22 mouse cellular contexts compared by ENCODE assay signal in genomic region chr11:72393243-72393642, GRCm38 (mm10). TPM values are rescaled to one million over a fixed set of nuclear protein-coding genes. Genes with fewer than 3 reads are reported as not detected.
DNase-seq lines count a peak whose midpoint lies in the region; ATAC-seq lines count a peak whose summit lies in the region.
"Had no signal": no experiment of that assay in that cellular context is flagged by ENCODE, and none has a peak within 500 bp of the region (broad histone marks: within the 10 kb centered on the region; RNA-seq: fewer than 3 reads in every experiment).

No protein-coding gene starts in this region.

- ATAC-seq in embryonic facial prominence, embryonic 13.5 days (ENCODE audit: insufficient number of reproducible peaks, insufficient read depth, low FRiP score, low TSS enrichment, low read depth): no peak
- ATAC-seq in kidney, embryonic 15.5 days (replicated peaks; ENCODE audit: low FRiP score): no peak
- no peak for ATAC-seq in midbrain, embryonic 11.5 days (ENCODE audit: low FRiP score)
- no peak for ATAC-seq in midbrain, embryonic 14.5 days (ENCODE audit: low FRiP score, low TSS enrichment)
- ATAC-seq: inflammation-experienced regulatory T-cells, adult 6 months; liver, postnatal 0 days; midbrain, embryonic 13.5 days had no signal

- WGBS in embryonic facial prominence, embryonic 13.5 days: 67% methylated on average over 3 of the region's 3 CpGs
- WGBS in embryonic facial prominence, embryonic 10.5 days: 91% methylated on average over 3 of the region's 3 CpGs
- WGBS in kidney, embryonic 15.5 days: 72% methylated on average over 3 of the region's 3 CpGs
- WGBS in midbrain, embryonic 11.5 days: 97% methylated on average over 3 of the region's 3 CpGs
- 91% methylated on average over 3 of the region's 3 CpGs for WGBS in midbrain, embryonic 14.5 days

- H3K36me3 ChIP-seq in embryonic facial prominence, embryonic 13.5 days: no peaks in the 10 kb centered on the region
- H3K36me3 ChIP-seq in embryonic facial prominence, embryonic 10.5 days (replicated peaks): no peaks in the 10 kb centered on the region
- peaks cover 57% of the 10 kb centered on the region for H3K36me3 ChIP-seq in kidney, embryonic 15.5 days
- H3K36me3 ChIP-seq in midbrain, embryonic 11.5 days (ENCODE audit: control insufficient read depth, insufficient read depth, low read length): no peaks in the 10 kb centered on the region
- H3K36me3 ChIP-seq in midbrain, embryonic 14.5 days (ENCODE audit: control insufficient read depth, insufficient read depth, low read length): no peaks in the 10 kb centered on the region
- H3K36me3 ChIP-seq: forebrain, embryonic 12.5 days; limb, embryonic 10.5 days; midbrain, embryonic 13.5 days had no signal

- H3K9ac ChIP-seq in embryonic facial prominence, embryonic 13.5 days: no peak overlapping the region
- no peak overlapping the region for H3K9ac ChIP-seq in kidney, embryonic 15.5 days
- H3K9ac ChIP-seq in midbrain, embryonic 11.5 days (ENCODE audit: low read length): no peak overlapping the region
- no peak overlapping the region for H3K9ac ChIP-seq in midbrain, embryonic 14.5 days (replicated peaks; ENCODE audit: low read length)
- H3K9ac ChIP-seq: forebrain, embryonic 12.5 days; hindbrain, embryonic 14.5 days; liver, postnatal 0 days; midbrain, embryonic 13.5 days had no signal

- H3K27ac ChIP-seq in embryonic facial prominence, embryonic 13.5 days: 0 out of 2 replicates have a peak overlapping the region, but pooled peaks have one; percentile 4
- no peak overlapping the region for H3K27ac ChIP-seq in embryonic facial prominence, embryonic 10.5 days (replicated peaks)
- peak overlapping the region; percentile 58; the same call in 1 of the 2 replicates for H3K27ac ChIP-seq in kidney, embryonic 15.5 days
- no peak overlapping the region for H3K27ac ChIP-seq in midbrain, embryonic 11.5 days (ENCODE audit: low read depth, low read length)
- no peak overlapping the region for H3K27ac ChIP-seq in midbrain, embryonic 14.5 days (replicated peaks; ENCODE audit: low read depth, low read length)
- H3K27ac ChIP-seq: forebrain, embryonic 12.5 days; hindbrain, embryonic 14.5 days; layer of hippocampus, adult 2 months; limb, embryonic 10.5 days; midbrain, embryonic 13.5 days had no signal

- no peak for DNase-seq in embryonic facial prominence, embryonic 10.5 days (ENCODE audit: low spot score)
- DNase-seq in kidney, postnatal 36 days: no peak
- DNase-seq in midbrain, embryonic 11.5 days (ENCODE audit: low spot score, missing footprints): peak; percentile 33
- DNase-seq in midbrain, embryonic 14.5 days: no peak
- DNase-seq in frontal cortex, postnatal 36 days (ENCODE audit: low spot score in 2 of 2): no peak
- DNase-seq: cerebellum, adult 8-10 months; cerebellum, postnatal 36 days; kidney, adult 18-20 months; liver; liver, postnatal 0 days; thymus, postnatal 36 days had no signal

- no peaks in the 10 kb centered on the region for H3K9me3 ChIP-seq in embryonic facial prominence, embryonic 13.5 days
- no peaks in the 10 kb centered on the region for H3K9me3 ChIP-seq in embryonic facial prominence, embryonic 10.5 days
- H3K9me3 ChIP-seq in kidney, embryonic 15.5 days (replicated peaks): no peaks in the 10 kb centered on the region
- H3K9me3 ChIP-seq in midbrain, embryonic 11.5 days (ENCODE audit: control insufficient read depth, low read length): no peaks in the 10 kb centered on the region
- no peaks in the 10 kb centered on the region for H3K9me3 ChIP-seq in midbrain, embryonic 14.5 days (ENCODE audit: control insufficient read depth, low read length)
- H3K9me3 ChIP-seq: forebrain, embryonic 12.5 days; limb, embryonic 10.5 days; midbrain, embryonic 13.5 days had no signal

- H3K4me2 ChIP-seq in embryonic facial prominence, embryonic 13.5 days: no peak overlapping the region
- no peak overlapping the region for H3K4me2 ChIP-seq in kidney, embryonic 15.5 days
- H3K4me2 ChIP-seq in midbrain, embryonic 11.5 days: no peak overlapping the region
- H3K4me2 ChIP-seq in midbrain, embryonic 14.5 days (ENCODE audit: low read length): no peak overlapping the region
- H3K4me2 ChIP-seq: forebrain, embryonic 12.5 days; heart, embryonic 11.5 days; hindbrain, embryonic 14.5 days; midbrain, embryonic 13.5 days had no signal

- no peak overlapping the region for H3K4me3 ChIP-seq in embryonic facial prominence, embryonic 13.5 days
- H3K4me3 ChIP-seq in embryonic facial prominence, embryonic 10.5 days: no peak overlapping the region
- no peak overlapping the region for H3K4me3 ChIP-seq in kidney, embryonic 15.5 days (replicated peaks)
- no peak overlapping the region for H3K4me3 ChIP-seq in midbrain, embryonic 11.5 days (ENCODE audit: low read depth, low read length)
- no peak overlapping the region for H3K4me3 ChIP-seq in midbrain, embryonic 14.5 days (replicated peaks; ENCODE audit: low read depth, low read length)
- H3K4me3 ChIP-seq: forebrain, embryonic 12.5 days; layer of hippocampus, adult 2 months; limb, embryonic 10.5 days; midbrain, embryonic 13.5 days had no signal

- no peaks in the 10 kb centered on the region for H3K27me3 ChIP-seq in embryonic facial prominence, embryonic 13.5 days
- no peaks in the 10 kb centered on the region for H3K27me3 ChIP-seq in embryonic facial prominence, embryonic 10.5 days (replicated peaks; ENCODE audit: low read depth, poor library complexity, severe bottlenecking)
- no peaks in the 10 kb centered on the region for H3K27me3 ChIP-seq in kidney, embryonic 15.5 days
- no peaks in the 10 kb centered on the region for H3K27me3 ChIP-seq in midbrain, embryonic 11.5 days (ENCODE audit: control insufficient read depth, insufficient read depth, low read length)
- no peaks in the 10 kb centered on the region for H3K27me3 ChIP-seq in midbrain, embryonic 14.5 days (ENCODE audit: control insufficient read depth, insufficient read depth, low read length)
- H3K27me3 ChIP-seq: forebrain, embryonic 12.5 days; midbrain, embryonic 13.5 days had no signal

- peaks cover 46% of the 10 kb centered on the region for H3K4me1 ChIP-seq in embryonic facial prominence, embryonic 13.5 days
- H3K4me1 ChIP-seq in embryonic facial prominence, embryonic 10.5 days: peaks cover 23% of the 10 kb centered on the region
- peaks cover 43% of the 10 kb centered on the region for H3K4me1 ChIP-seq in kidney, embryonic 15.5 days
- H3K4me1 ChIP-seq in midbrain, embryonic 11.5 days (ENCODE audit: control insufficient read depth, insufficient read depth, low read length): no peaks in the 10 kb centered on the region
- H3K4me1 ChIP-seq in midbrain, embryonic 14.5 days (ENCODE audit: control insufficient read depth, insufficient read depth, low read length): no peaks in the 10 kb centered on the region
- H3K4me1 ChIP-seq: forebrain, embryonic 12.5 days had no signal

RNA-seq across cellular contexts. Expression of gene Smtnl2, which starts 18.3 kb away (rescaled TPM):
- 25.1 and 26.7 TPM in 2 replicates for polyA plus RNA-seq in embryonic facial prominence, embryonic 13.5 days (2015; fragmentation: Nextera tagmentation; extraction: Ambion mirVana)
- polyA plus RNA-seq in embryonic facial prominence, embryonic 10.5 days (2016; fragmentation: Nextera tagmentation; extraction: Ambion mirVana): 16.4 and 16.6 TPM in 2 replicates
- polyA plus RNA-seq in kidney, embryonic 15.5 days (2015; fragmentation: Nextera tagmentation; extraction: Ambion mirVana): 109 and 111 TPM in 2 replicates
- 3.7 and 4.1 TPM in 2 replicates for polyA plus RNA-seq in midbrain, embryonic 11.5 days (2014; fragmentation: Nextera tagmentation; extraction: Ambion mirVana)
- 2.9 and 4.5 TPM in 2 replicates for polyA plus RNA-seq in midbrain, embryonic 14.5 days (2014; fragmentation: Nextera tagmentation; extraction: Ambion mirVana)
- polyA plus RNA-seq: inflammation-experienced regulatory T-cells, adult 6 months had no signal

RNA-seq across cellular contexts. Expression of gene Tekt1, which starts 31.0 kb away (rescaled TPM):
- polyA plus RNA-seq in embryonic facial prominence, embryonic 13.5 days (2015; fragmentation: Nextera tagmentation; extraction: Ambion mirVana): 3.1 and 5.0 TPM in 2 replicates
- polyA plus RNA-seq in embryonic facial prominence, embryonic 10.5 days (2016; fragmentation: Nextera tagmentation; extraction: Ambion mirVana): 6.3 and 7.2 TPM in 2 replicates
- 5.4 and 5.6 TPM in 2 replicates for polyA plus RNA-seq in kidney, embryonic 15.5 days (2015; fragmentation: Nextera tagmentation; extraction: Ambion mirVana)
- polyA plus RNA-seq in midbrain, embryonic 11.5 days (2014; fragmentation: Nextera tagmentation; extraction: Ambion mirVana): 4.2 and 5.3 TPM in 2 replicates
- 6.9 and 9.0 TPM in 2 replicates for polyA plus RNA-seq in midbrain, embryonic 14.5 days (2014; fragmentation: Nextera tagmentation; extraction: Ambion mirVana)
- polyA plus RNA-seq: inflammation-experienced regulatory T-cells, adult 6 months; liver, postnatal 0 days; spleen, adult 2 months had no signal

RNA-seq across cellular contexts. Expression of gene Ggt6, which starts 42.1 kb away (rescaled TPM):
- 1.1 and 1.3 TPM in 2 replicates for polyA plus RNA-seq in embryonic facial prominence, embryonic 13.5 days (2015; fragmentation: Nextera tagmentation; extraction: Ambion mirVana)
- 0.10 TPM in 1 of 2 replicates, not detected in the other for polyA plus RNA-seq in embryonic facial prominence, embryonic 10.5 days (2016; fragmentation: Nextera tagmentation; extraction: Ambion mirVana)
- 0.87 and 0.95 TPM in 2 replicates for polyA plus RNA-seq in kidney, embryonic 15.5 days (2015; fragmentation: Nextera tagmentation; extraction: Ambion mirVana)
- polyA plus RNA-seq in midbrain, embryonic 11.5 days (2014; fragmentation: Nextera tagmentation; extraction: Ambion mirVana): not detected in 2 replicates
- polyA plus RNA-seq in midbrain, embryonic 14.5 days (2014; fragmentation: Nextera tagmentation; extraction: Ambion mirVana): not detected in 2 replicates
- polyA plus RNA-seq: forebrain, embryonic 12.5 days; heart, embryonic 11.5 days; inflammation-experienced regulatory T-cells, adult 6 months; midbrain, embryonic 13.5 days; neural tube, embryonic 11.5 days had no signal

RNA-seq across cellular contexts. Expression of gene Mybbp1a, which starts 47.9 kb away (rescaled TPM):
- 162 and 174 TPM in 2 replicates for polyA plus RNA-seq in embryonic facial prominence, embryonic 13.5 days (2015; fragmentation: Nextera tagmentation; extraction: Ambion mirVana)
- 257 and 263 TPM in 2 replicates for polyA plus RNA-seq in embryonic facial prominence, embryonic 10.5 days (2016; fragmentation: Nextera tagmentation; extraction: Ambion mirVana)
- 162 and 184 TPM in 2 replicates for polyA plus RNA-seq in kidney, embryonic 15.5 days (2015; fragmentation: Nextera tagmentation; extraction: Ambion mirVana)
- polyA plus RNA-seq in midbrain, embryonic 11.5 days (2014; fragmentation: Nextera tagmentation; extraction: Ambion mirVana): 142 and 144 TPM in 2 replicates
- polyA plus RNA-seq in midbrain, embryonic 14.5 days (2014; fragmentation: Nextera tagmentation; extraction: Ambion mirVana): 52.0 and 66.0 TPM in 2 replicates

Comparison
In these comparisons a context has a peak if more than half of its experiments do, and no peak if none do; other contexts are left out.
1. H3K27ac ChIP-seq: peak in embryonic facial prominence, embryonic 13.5 days (single experiment) and kidney, embryonic 15.5 days (single experiment); none in embryonic facial prominence, embryonic 10.5 days (single experiment), midbrain, embryonic 11.5 days (single experiment) and midbrain, embryonic 14.5 days (single experiment).